Mouse (Mus musculus) bone marrow, adult 2 months (tissue): ENCODE measurements around the gene Mta2.

Experiments
- CTCF ChIP-seq: fragments of 200-500 bp; IDR thresholded peaks from 2 replicates; pipeline ENCODE4 v1.5.1; 2011; ENCODE audit warnings: low read length, control low read depth; ENCODE audit not compliant: control insufficient read depth, insufficient read depth
- POLR2A ChIP-seq: fragments of 200-500 bp; IDR thresholded peaks from 2 replicates; pipeline ENCODE4 v1.6.1; 2011; ENCODE audit warnings: low read depth, mild to moderate bottlenecking, control low read depth, low read length, borderline replicate concordance; ENCODE audit not compliant: control insufficient read depth

GRCm38 (mm10) chr19:8944750-8945149, 3.1 kb downstream of the Mta2 start:
- TF ChIP-seq CTCF: no peak
- no peak for TF ChIP-seq POLR2A
